Mouse (Mus musculus): ENCODE measurements at regions not wholly inside any gene's neighbourhood (a gene's known extent, or its start where the extent isn't known, plus 50 kb on each side); places are given as distances from the start of the nearest gene placed in this dataset.

- Histone ChIP-seq H3K27ac (no peak overlapping the region), H3K27me3 (replicated peaks) (no peaks in the 10 kb centered on the region), H3K36me3 (no peaks in the 10 kb centered on the region), H3K9me3 (replicated peaks) (no peaks in the 10 kb centered on the region), H3K9ac (no peak overlapping the region), H3K4me1 (no peaks in the 10 kb centered on the region), H3K4me3 (no peak overlapping the region), H3K4me2 (no peak overlapping the region)
- ATAC-seq, result no peak
- 17% methylated on average over 10 of the region's 10 CpGs for WGBS (ENCODE audit: insufficient replicate concordance)
These were observed 129.2 kb upstream of the Gjb5 start for GRCm38 (mm10) chr4:127487016-127487780.

- H3K27me3 ChIP-seq (replicated peaks), result no peaks in the 10 kb centered on the region
- no peak overlapping the region for H3K27ac ChIP-seq
- H3K4me1 ChIP-seq, result no peaks in the 10 kb centered on the region
- H3K4me3 ChIP-seq, result no peak overlapping the region
- 52% methylated on average over 5 of the region's 5 CpGs for WGBS (ENCODE audit: insufficient replicate concordance)
- ATAC-seq, result no peak
- H3K9ac ChIP-seq, result no peak overlapping the region
- no peaks in the 10 kb centered on the region for H3K36me3 ChIP-seq
- no peaks in the 10 kb centered on the region for H3K9me3 ChIP-seq (replicated peaks)
- H3K4me2 ChIP-seq, result no peak overlapping the region
These were observed 127.3 kb upstream of the Gjb5 start for GRCm38 (mm10) chr4:127485238-127485637.

- Histone ChIP-seq H3K4me1 (no peaks in the 10 kb centered on the region), H3K4me3 (no peak overlapping the region), H3K4me2 (no peak overlapping the region), H3K27me3 (replicated peaks) (no peaks in the 10 kb centered on the region), H3K9ac (no peak overlapping the region), H3K27ac (no peak overlapping the region), H3K36me3 (no peaks in the 10 kb centered on the region), H3K9me3 (replicated peaks) (no peaks in the 10 kb centered on the region)
- ATAC-seq, result no peak
- WGBS (ENCODE audit: insufficient replicate concordance), result 42% methylated on average over 4 of the region's 4 CpGs
These were observed 124.5 kb upstream of the Gjb5 start for GRCm38 (mm10) chr4:127482461-127482860.

GRCm38 (mm10) chr4:127480339-127480738 lies 122.4 kb upstream of the Gjb5 start:
- WGBS (ENCODE audit: insufficient replicate concordance), result 62% methylated on average over 5 of the region's 5 CpGs
- ATAC-seq, result no peak
- H3K36me3 ChIP-seq, result no peaks in the 10 kb centered on the region
- no peak overlapping the region for H3K4me2 ChIP-seq
- no peaks in the 10 kb centered on the region for H3K4me1 ChIP-seq
- H3K9me3 ChIP-seq (replicated peaks), result no peaks in the 10 kb centered on the region
- H3K4me3 ChIP-seq, result no peak overlapping the region
- H3K27me3 ChIP-seq (replicated peaks), result no peaks in the 10 kb centered on the region
- H3K27ac ChIP-seq, result no peak overlapping the region
- H3K9ac ChIP-seq, result no peak overlapping the region

- no peak overlapping the region for H3K27ac ChIP-seq
- 34% methylated on average over 7 of the region's 7 CpGs for WGBS (ENCODE audit: insufficient replicate concordance)
- H3K9me3 ChIP-seq (replicated peaks), result no peaks in the 10 kb centered on the region
These were observed 111.9 kb upstream of the Gjb5 start for GRCm38 (mm10) chr4:127469877-127470276.

GRCm38 (mm10) chr4:127454511-127455119 lies 96.6 kb upstream of the Gjb5 start:
- no peaks in the 10 kb centered on the region for H3K4me1 ChIP-seq
- 79% methylated on average over 11 of the region's 11 CpGs for WGBS (ENCODE audit: insufficient replicate concordance)
- H3K27ac ChIP-seq, result no peak overlapping the region
- no peak for ATAC-seq
- H3K9ac ChIP-seq, result no peak overlapping the region
- no peaks in the 10 kb centered on the region for H3K27me3 ChIP-seq (replicated peaks)
- no peaks in the 10 kb centered on the region for H3K36me3 ChIP-seq
- 0 out of 2 replicates have a peak, but pooled peaks cover 8% of the 10 kb centered on the region for H3K9me3 ChIP-seq (replicated peaks)
- H3K4me2 ChIP-seq, result no peak overlapping the region
- no peak overlapping the region for H3K4me3 ChIP-seq

More at GRCm38 (mm10) chr4:127469877-127470276, 111.9 kb upstream of the Gjb5 start:
- H3K9ac ChIP-seq, result no peak overlapping the region
- H3K36me3 ChIP-seq, result no peaks in the 10 kb centered on the region
- H3K4me2 ChIP-seq, result no peak overlapping the region
- H3K27me3 ChIP-seq (replicated peaks), result no peaks in the 10 kb centered on the region
- no peak for ATAC-seq
- no peak overlapping the region for H3K4me3 ChIP-seq
- no peaks in the 10 kb centered on the region for H3K4me1 ChIP-seq

GRCm38 (mm10) chr4:127452081-127452480 lies 94.1 kb upstream of the Gjb5 start:
- H3K4me2 ChIP-seq, result no peak overlapping the region
- H3K27me3 ChIP-seq (replicated peaks), result no peaks in the 10 kb centered on the region
- H3K27ac ChIP-seq, result no peak overlapping the region
- no peak overlapping the region for H3K4me3 ChIP-seq
- 62% methylated on average over 8 of the region's 8 CpGs for WGBS (ENCODE audit: insufficient replicate concordance)
- no peaks in the 10 kb centered on the region for H3K36me3 ChIP-seq
- H3K9ac ChIP-seq, result no peak overlapping the region
- ATAC-seq, result no peak
- no peaks in the 10 kb centered on the region for H3K4me1 ChIP-seq
- 0 out of 2 replicates have a peak, but pooled peaks cover 2% of the 10 kb centered on the region for H3K9me3 ChIP-seq (replicated peaks)

- Histone ChIP-seq H3K36me3 (no peaks in the 10 kb centered on the region), H3K4me2 (no peak overlapping the region), H3K4me1 (no peaks in the 10 kb centered on the region), H3K9ac (no peak overlapping the region), H3K27me3 (replicated peaks) (no peaks in the 10 kb centered on the region), H3K4me3 (no peak overlapping the region), H3K27ac (no peak overlapping the region), H3K9me3 (replicated peaks) (no peaks in the 10 kb centered on the region)
- no peak for ATAC-seq
- WGBS (ENCODE audit: insufficient replicate concordance), result 64% methylated on average over 3 of the region's 3 CpGs
These were observed 87.3 kb upstream of the Gjb5 start for GRCm38 (mm10) chr4:127445300-127445699.

GRCm38 (mm10) chr4:127444056-127444455 lies 86.1 kb upstream of the Gjb5 start:
- Histone ChIP-seq H3K4me3 (no peak overlapping the region), H3K4me1 (no peaks in the 10 kb centered on the region), H3K27ac (no peak overlapping the region), H3K9me3 (replicated peaks) (no peaks in the 10 kb centered on the region), H3K36me3 (no peaks in the 10 kb centered on the region), H3K27me3 (replicated peaks) (no peaks in the 10 kb centered on the region), H3K9ac (no peak overlapping the region), H3K4me2 (no peak overlapping the region)
- ATAC-seq, result no peak
- 75% methylated on average over 1 of the region's 1 CpGs for WGBS (ENCODE audit: insufficient replicate concordance)

- 70% methylated on average over 4 of the region's 4 CpGs for WGBS (ENCODE audit: insufficient replicate concordance)
- Histone ChIP-seq H3K27ac (no peak overlapping the region), H3K36me3 (no peaks in the 10 kb centered on the region), H3K9me3 (replicated peaks) (no peaks in the 10 kb centered on the region), H3K4me1 (no peaks in the 10 kb centered on the region), H3K9ac (no peak overlapping the region), H3K4me3 (no peak overlapping the region), H3K4me2 (no peak overlapping the region), H3K27me3 (replicated peaks) (no peaks in the 10 kb centered on the region)
- no peak for ATAC-seq
These were observed 84.0 kb upstream of the Gjb5 start for GRCm38 (mm10) chr4:127442001-127442400.

- Histone ChIP-seq H3K9ac (no peak overlapping the region), H3K36me3 (no peaks in the 10 kb centered on the region), H3K4me3 (no peak overlapping the region), H3K9me3 (replicated peaks) (no peaks in the 10 kb centered on the region), H3K27me3 (replicated peaks) (no peaks in the 10 kb centered on the region), H3K4me2 (no peak overlapping the region), H3K27ac (no peak overlapping the region), H3K4me1 (no peaks in the 10 kb centered on the region)
- WGBS (ENCODE audit: insufficient replicate concordance), result 62% methylated on average over 7 of the region's 7 CpGs
- no peak for ATAC-seq
These were observed 82.6 kb upstream of the Gjb5 start for GRCm38 (mm10) chr4:127440602-127441001.

- H3K9me3 ChIP-seq (replicated peaks), result no peaks in the 10 kb centered on the region
- WGBS (ENCODE audit: insufficient replicate concordance), result 11% methylated on average over 6 of the region's 8 CpGs
- H3K4me3 ChIP-seq, result no peak overlapping the region
- 0 out of 2 replicates have a peak overlapping the region, but pooled peaks have one; percentile 18 for H3K4me2 ChIP-seq
- no peak for ATAC-seq
- no peaks in the 10 kb centered on the region; the same call in 1 of the 2 replicates for H3K27me3 ChIP-seq (replicated peaks)
- H3K4me1 ChIP-seq, result no peaks in the 10 kb centered on the region
- no peak overlapping the region for H3K9ac ChIP-seq
- H3K27ac ChIP-seq, result no peak overlapping the region
- H3K36me3 ChIP-seq, result no peaks in the 10 kb centered on the region
These were observed 77.1 kb upstream of the Gjb5 start for GRCm38 (mm10) chr4:127435076-127435475.
